8 mouse cellular contexts compared by ENCODE assay signal in the genomic region with DNA sequence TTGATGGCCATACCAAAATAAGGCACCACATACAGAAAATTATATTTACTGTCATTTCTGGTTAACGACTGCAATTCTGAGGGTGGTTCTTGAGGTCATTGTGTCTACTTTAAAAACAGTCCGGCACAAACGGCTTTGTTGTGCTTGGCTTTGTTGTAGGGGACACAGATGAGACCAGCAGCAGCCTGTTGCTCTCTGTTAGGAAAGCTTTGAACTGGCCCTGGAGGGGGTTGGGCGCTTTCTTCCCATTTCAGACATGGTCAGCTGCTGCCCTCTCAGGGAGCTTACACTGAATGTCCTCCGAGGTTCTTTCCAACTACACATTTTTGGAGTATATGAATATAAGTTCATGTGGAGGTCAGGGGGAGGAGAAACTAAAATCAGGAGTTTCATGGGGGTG.
DNase-seq lines count a peak whose midpoint lies in the region; ATAC-seq and TF ChIP-seq lines count a peak whose summit lies in the region.

No protein-coding gene starts in this region.

- H3K79me2 ChIP-seq in CH12.LX (replicated peaks; ENCODE audit: control insufficient read depth, extremely low read depth, insufficient read depth, poor library complexity, severe bottlenecking): no peaks in the 10 kb centered on the region

- DNase-seq in forebrain, embryonic 14.5 days (ENCODE audit: low spot score): peak; percentile 39
- no peak for DNase-seq in CH12.LX (ENCODE audit: extremely low read depth)
- peak; percentile 90 for DNase-seq in embryonic facial prominence, embryonic 14.5 days (ENCODE audit: low spot score)
- DNase-seq in hindbrain, postnatal 0 days (ENCODE audit: low spot score): peak; percentile 59
- DNase-seq in lung, postnatal 0 days (ENCODE audit: low spot score): peak; percentile 75
- peak; percentile 71 for DNase-seq in testis, postnatal 10 days (ENCODE audit: low spot score)

- TF ChIP-seq RAD21 in CH12.LX (IDR thresholded peaks at IDR 0.05; ENCODE audit: low read depth, low read length): peak; percentile 14

- H3K27ac ChIP-seq in forebrain, embryonic 14.5 days (ENCODE audit: low read depth, low read length): no peak overlapping the region
- H3K27ac ChIP-seq in forebrain, embryonic 12.5 days: no peak overlapping the region
- no peak overlapping the region for H3K27ac ChIP-seq in CH12.LX (ENCODE audit: insufficient read depth, low read depth)
- peak overlapping the region; percentile 70 for H3K27ac ChIP-seq in embryonic facial prominence, embryonic 14.5 days (replicated peaks; ENCODE audit: low read depth, low read length)
- no peak overlapping the region for H3K27ac ChIP-seq in hindbrain, postnatal 0 days
- no peak overlapping the region for H3K27ac ChIP-seq in lung, postnatal 0 days (ENCODE audit: low read length)

- in situ Hi-C loops in CH12.LX (cut with MboI; ENCODE audit: low pct_ligation_motif_present, low pct_unique_long_range_greater_than_20kb, low sequenced_read_pairs): no loop called here

- H3K9me3 ChIP-seq in forebrain, embryonic 14.5 days (replicated peaks; ENCODE audit: control insufficient read depth, low read length): no peaks in the 10 kb centered on the region
- no peaks in the 10 kb centered on the region for H3K9me3 ChIP-seq in forebrain, embryonic 12.5 days
- H3K9me3 ChIP-seq in CH12.LX (replicated peaks; ENCODE audit: low read length): no peaks in the 10 kb centered on the region
- no peaks in the 10 kb centered on the region for H3K9me3 ChIP-seq in embryonic facial prominence, embryonic 14.5 days (ENCODE audit: control insufficient read depth, low read length)
- no peaks in the 10 kb centered on the region for H3K9me3 ChIP-seq in hindbrain, postnatal 0 days (ENCODE audit: low read length)
- no peaks in the 10 kb centered on the region for H3K9me3 ChIP-seq in lung, postnatal 0 days (ENCODE audit: low read length)

- peak in 1 of 2 experiments; percentile 21; a peak in 1 of 4 replicates for TF ChIP-seq CTCF in CH12.LX (conservative IDR thresholded peaks at IDR 0.05 in 1 of 2, IDR thresholded peaks at IDR 0.05 in 1 of 2; ENCODE audit: low read depth in 2 of 2, low read length in 2 of 2)
- peak; percentile 37; the same call in 1 of the 2 replicates for TF ChIP-seq CTCF in hindbrain, postnatal 0 days (IDR thresholded peaks at IDR 0.05; ENCODE audit: low read depth)
- peak; percentile 48 for TF ChIP-seq CTCF in lung, postnatal 0 days (IDR thresholded peaks at IDR 0.05)

- dilution Hi-C loops in CH12.LX (cut with MboI; ENCODE audit: extremely low pct_ligation_motif_present, extremely low pct_unique_long_range_greater_than_20kb, low sequenced_read_pairs): no loop called here

- no peak overlapping the region for H3K9ac ChIP-seq in forebrain, embryonic 14.5 days (ENCODE audit: low read length)
- no peak overlapping the region for H3K9ac ChIP-seq in forebrain, embryonic 12.5 days
- H3K9ac ChIP-seq in CH12.LX (ENCODE audit: insufficient read depth, low read depth): no peak overlapping the region
- H3K9ac ChIP-seq in embryonic facial prominence, embryonic 14.5 days (ENCODE audit: low read depth, low read length): no peak overlapping the region
- H3K9ac ChIP-seq in hindbrain, postnatal 0 days (replicated peaks; ENCODE audit: low read length): no peak overlapping the region
- no peak overlapping the region for H3K9ac ChIP-seq in lung, postnatal 0 days (replicated peaks; ENCODE audit: low read depth)

- no peak overlapping the region for H3K4me3 ChIP-seq in forebrain, embryonic 14.5 days (ENCODE audit: low read depth, low read length)
- no peak overlapping the region for H3K4me3 ChIP-seq in forebrain, embryonic 12.5 days (replicated peaks)
- H3K4me3 ChIP-seq in CH12.LX (replicated peaks in 1 of 3; ENCODE audit: low read depth in 2 of 3, low read length in 2 of 3, poor library complexity in 1 of 3): no peak overlapping the region
- H3K4me3 ChIP-seq in embryonic facial prominence, embryonic 14.5 days (ENCODE audit: low read depth, low read length): no peak overlapping the region
- H3K4me3 ChIP-seq in hindbrain, postnatal 0 days (ENCODE audit: low read length): no peak overlapping the region
- H3K4me3 ChIP-seq in lung, postnatal 0 days (ENCODE audit: low read depth, low read length): no peak overlapping the region

- no peak for TF ChIP-seq POLR2A in CH12.LX (IDR thresholded peaks at IDR 0.05; ENCODE audit: low read depth, low read length)

- 8% methylated on average over 5 of the region's 5 CpGs for WGBS in forebrain, embryonic 14.5 days
- WGBS in forebrain, embryonic 12.5 days: 7% methylated on average over 5 of the region's 5 CpGs
- 17% methylated on average over 5 of the region's 5 CpGs for WGBS in embryonic facial prominence, embryonic 14.5 days
- WGBS in hindbrain, postnatal 0 days: 16% methylated on average over 5 of the region's 5 CpGs
- 18% methylated on average over 5 of the region's 5 CpGs for WGBS in lung, postnatal 0 days

- peaks cover 7% of the 10 kb centered on the region for H3K4me1 ChIP-seq in forebrain, embryonic 14.5 days (ENCODE audit: control insufficient read depth, insufficient read depth, low read length)
- peaks cover 24% of the 10 kb centered on the region for H3K4me1 ChIP-seq in forebrain, embryonic 12.5 days
- H3K4me1 ChIP-seq in CH12.LX (ENCODE audit: control insufficient read depth in 1 of 2, insufficient read depth in 2 of 2): no peaks in the 10 kb centered on the region
- H3K4me1 ChIP-seq in embryonic facial prominence, embryonic 14.5 days (ENCODE audit: control insufficient read depth, insufficient read depth, low read length): peaks cover 31% of the 10 kb centered on the region
- peaks cover 16% of the 10 kb centered on the region; the same call in 1 of the 2 replicates for H3K4me1 ChIP-seq in hindbrain, postnatal 0 days (ENCODE audit: insufficient read depth, low read length)
- no peaks in the 10 kb centered on the region for H3K4me1 ChIP-seq in lung, postnatal 0 days (ENCODE audit: insufficient read depth, low read depth, low read length)

- no peak for TF ChIP-seq EP300 in CH12.LX (IDR thresholded peaks at IDR 0.05; ENCODE audit: low read length)
- no peak for TF ChIP-seq EP300 in lung, postnatal 0 days (IDR thresholded peaks at IDR 0.05)

- ATAC-seq in forebrain, embryonic 14.5 days: no peak
- ATAC-seq in forebrain, embryonic 12.5 days (ENCODE audit: low FRiP score): no peak; the same call in 1 of the 2 replicates
- peak; percentile 58 for ATAC-seq in embryonic facial prominence, embryonic 14.5 days (ENCODE audit: low read depth)
- ATAC-seq in hindbrain, postnatal 0 days: peak; percentile 59; the same call in 1 of the 2 replicates
- ATAC-seq in lung, postnatal 0 days: peak; percentile 71
- no peak for ATAC-seq in erythroid progenitor cell, adult 5-6 weeks (replicated peaks; ENCODE audit: low FRiP score, poor library complexity, severe bottlenecking)

- H3K27me3 ChIP-seq in forebrain, embryonic 14.5 days (replicated peaks; ENCODE audit: control insufficient read depth, insufficient read depth, low read length): no peaks in the 10 kb centered on the region
- H3K27me3 ChIP-seq in forebrain, embryonic 12.5 days: no peaks in the 10 kb centered on the region
- no peaks in the 10 kb centered on the region for H3K27me3 ChIP-seq in CH12.LX (replicated peaks)
- no peaks in the 10 kb centered on the region for H3K27me3 ChIP-seq in embryonic facial prominence, embryonic 14.5 days (replicated peaks; ENCODE audit: control insufficient read depth, insufficient read depth, low read length)
- H3K27me3 ChIP-seq in hindbrain, postnatal 0 days (ENCODE audit: insufficient read depth, low read length): no peaks in the 10 kb centered on the region
- no peaks in the 10 kb centered on the region for H3K27me3 ChIP-seq in lung, postnatal 0 days (replicated peaks; ENCODE audit: insufficient read depth, low read length)

- no peaks in the 10 kb centered on the region for H3K36me3 ChIP-seq in forebrain, embryonic 14.5 days (ENCODE audit: control insufficient read depth, insufficient read depth, low read length)
- H3K36me3 ChIP-seq in forebrain, embryonic 12.5 days (replicated peaks): no peaks in the 10 kb centered on the region
- no peaks in the 10 kb centered on the region for H3K36me3 ChIP-seq in CH12.LX (replicated peaks in 1 of 2; ENCODE audit: control insufficient read depth in 1 of 2, insufficient read depth in 1 of 2, low read length in 1 of 2)
- no peaks in the 10 kb centered on the region for H3K36me3 ChIP-seq in embryonic facial prominence, embryonic 14.5 days (ENCODE audit: control insufficient read depth, insufficient read depth, low read length)
- H3K36me3 ChIP-seq in hindbrain, postnatal 0 days (ENCODE audit: insufficient read depth, low read length): no peaks in the 10 kb centered on the region
- H3K36me3 ChIP-seq in lung, postnatal 0 days (ENCODE audit: insufficient read depth, low read length): no peaks in the 10 kb centered on the region

- no peak overlapping the region for H3K4me2 ChIP-seq in forebrain, embryonic 14.5 days (ENCODE audit: low read length)
- H3K4me2 ChIP-seq in forebrain, embryonic 12.5 days: no peak overlapping the region
- H3K4me2 ChIP-seq in CH12.LX (ENCODE audit: insufficient read depth, low read depth, poor library complexity, severe bottlenecking): no peak overlapping the region
- H3K4me2 ChIP-seq in embryonic facial prominence, embryonic 14.5 days (ENCODE audit: low read depth, low read length): no peak overlapping the region
- no peak overlapping the region for H3K4me2 ChIP-seq in hindbrain, postnatal 0 days (ENCODE audit: low read depth, low read length)
- H3K4me2 ChIP-seq in lung, postnatal 0 days (replicated peaks; ENCODE audit: low read depth, low read length): no peak overlapping the region

TF ChIP-seq in CH12.LX, 34 proteins besides CTCF, POLR2A, EP300 and RAD21:
- TF ChIP-seq CHD1 (IDR thresholded peaks at IDR 0.05; ENCODE audit: low read depth, low read length) (no peak), CHD2 (IDR thresholded peaks at IDR 0.05; ENCODE audit: low read length) (0 out of 2 replicates have a peak, but pooled peaks have one; percentile 27)
TF ChIP-seq in CH12.LX: peak in this region for 1.

Comparison
In these comparisons a context has a peak if more than half of its experiments do, and no peak if none do; other contexts are left out.
1. ATAC-seq: peak in embryonic facial prominence, embryonic 14.5 days (single experiment), hindbrain, postnatal 0 days (single experiment) and lung, postnatal 0 days (single experiment); none in forebrain, embryonic 14.5 days (single experiment), forebrain, embryonic 12.5 days (single experiment) and erythroid progenitor cell, adult 5-6 weeks (single experiment).